Comparison of ENCODE assay signal across 8 mouse cellular contexts in genomic region chr11:102398007-102398825, GRCm38 (mm10). TPM values are rescaled to one million over a fixed set of nuclear protein-coding genes. Genes with fewer than 3 reads are reported as not detected.
A peak's percentile ranks its signal among the peaks of the same experiment; 100 is the strongest.
DNase-seq lines count a peak whose midpoint lies in the region; ATAC-seq and TF ChIP-seq lines count a peak whose summit lies in the region.

No protein-coding gene starts in this region.

- intact Hi-C loops in left cerebral cortex, postnatal 25 days (cut with DNase I) = loop anchor here (5.0 kb wide), 1 partner anchor 39 kb away; no protein-coding TSS in a partner anchor

- no peaks in the 10 kb centered on the region for H3K27me3 ChIP-seq in liver, adult 2 months (ENCODE audit: control insufficient read depth, insufficient read depth, low read length)
- peaks cover 75% of the 10 kb centered on the region for H3K27me3 ChIP-seq in liver, embryonic 11.5 days (replicated peaks; ENCODE audit: control insufficient read depth, insufficient read depth, low read length)

- WGBS in liver, adult 2 months = 63% methylated on average over 20 of the region's 20 CpGs
- 76% methylated on average over 20 of the region's 20 CpGs for WGBS in liver, embryonic 11.5 days

- no peak overlapping the region for H3K9ac ChIP-seq in liver, adult 2 months (ENCODE audit: low read depth, low read length)
- no peak overlapping the region for H3K9ac ChIP-seq in liver, embryonic 11.5 days (ENCODE audit: low read depth, low read length)

- no peak overlapping the region for H3K4me2 ChIP-seq in liver, embryonic 11.5 days

- peak; percentile 44 for DNase-seq in adrenal gland, postnatal 14 days
- DNase-seq in adrenal gland, postnatal 36 days = no peak
- peak; percentile 88 for DNase-seq in liver, adult 2 months (ENCODE audit: extremely low read depth, low read depth, low spot score)
- no peak for DNase-seq in liver, embryonic 11.5 days (ENCODE audit: low spot score)
- peak; percentile 68 for DNase-seq in cerebellum, adult 8-10 months
- peak; percentile 51 to 70 for DNase-seq in left cerebral cortex, postnatal 25 days (ENCODE audit: low spot score in 2 of 2)
- no peak for DNase-seq in ovary, postnatal 36 days (ENCODE audit: low spot score)

- no peaks in the 10 kb centered on the region for H3K9me3 ChIP-seq in liver, embryonic 11.5 days (ENCODE audit: control insufficient read depth, low read length)

- ATAC-seq in liver, embryonic 11.5 days (replicated peaks; ENCODE audit: low FRiP score) = no peak
- ATAC-seq in CD4-positive, CD25-positive, alpha-beta regulatory T cell, adult 4 months = no peak

- TF ChIP-seq CTCF in liver, adult 2 months (IDR thresholded peaks at IDR 0.05; ENCODE audit: low read depth, low read length) = no peak

- H3K4me1 ChIP-seq in liver, adult 2 months (ENCODE audit: control insufficient read depth, insufficient read depth, low read length) = peaks cover 9% of the 10 kb centered on the region
- peaks cover 5% of the 10 kb centered on the region for H3K4me1 ChIP-seq in liver, embryonic 11.5 days (replicated peaks; ENCODE audit: control insufficient read depth, insufficient read depth, low read length)

- H3K27ac ChIP-seq in liver, adult 2 months (replicated peaks; ENCODE audit: insufficient read depth, low read depth, low read length) = no peak overlapping the region
- no peak overlapping the region for H3K27ac ChIP-seq in liver, embryonic 11.5 days (ENCODE audit: low read depth, low read length)

- H3K36me3 ChIP-seq in liver, adult 2 months (ENCODE audit: control insufficient read depth, insufficient read depth, low read length) = peaks cover 8% of the 10 kb centered on the region
- peaks cover 4% of the 10 kb centered on the region for H3K36me3 ChIP-seq in liver, embryonic 11.5 days (ENCODE audit: control insufficient read depth, insufficient read depth, low read length)

- no peak for TF ChIP-seq POLR2A in liver, adult 2 months (IDR thresholded peaks at IDR 0.05; ENCODE audit: extremely low read depth, insufficient read depth, low read length)

- no peak overlapping the region for H3K4me3 ChIP-seq in liver, adult 2 months (ENCODE audit: insufficient read depth, low read depth, low read length)
- no peak overlapping the region for H3K4me3 ChIP-seq in liver, embryonic 11.5 days (ENCODE audit: low read depth, low read length)

- H3K79me2 ChIP-seq in liver, adult 2 months (ENCODE audit: control insufficient read depth, insufficient read depth, low read length) = no peaks in the 10 kb centered on the region

RNA-seq across cellular contexts. Expression of gene Rundc3a, which starts 5.0 kb away (rescaled TPM):
- total RNA-seq in adrenal gland, postnatal 14 days (2021) = 31.3 and 31.6 TPM in 2 replicates
- 10 to 100 TPM; 29.1 to 29.6 TPM for total RNA-seq in adrenal gland, postnatal 36 days (2021)
- 1.0 and 2.5 TPM in 2 replicates for total RNA-seq in liver, adult 2 months (2014; rRNA removed)
- polyA plus RNA-seq in liver, adult 2 months (2012; rRNA removed) = 1.2 and 2.1 TPM in 2 replicates
- 1.8 and 2.6 TPM in 2 replicates for polyA plus RNA-seq in liver, embryonic 11.5 days (2014; fragmentation: Nextera tagmentation; extraction: Ambion mirVana)
- 100 to 1,000 TPM; 441 to 469 TPM for total RNA-seq in left cerebral cortex, postnatal 25 days (2021)
- polyA plus RNA-seq in CD4-positive, CD25-positive, alpha-beta regulatory T cell, adult 4 months (2017; shearing (Covaris generic)) = 1 to 10 TPM; 3.3 to 3.5 TPM

RNA-seq across cellular contexts. Expression of gene Slc25a39, which starts 9.5 kb away (rescaled TPM):
- total RNA-seq in adrenal gland, postnatal 14 days (2021) = 373 and 415 TPM in 2 replicates
- 100 to 1,000 TPM; 453 to 470 TPM for total RNA-seq in adrenal gland, postnatal 36 days (2021)
- 181 and 243 TPM in 2 replicates for total RNA-seq in liver, adult 2 months (2014; rRNA removed)
- polyA plus RNA-seq in liver, adult 2 months (2012; rRNA removed) = 1,099 and 1,182 TPM in 2 replicates
- polyA plus RNA-seq in liver, embryonic 11.5 days (2014; fragmentation: Nextera tagmentation; extraction: Ambion mirVana) = 282 and 283 TPM in 2 replicates
- 10 to 100 TPM; 58.8 to 64.8 TPM for total RNA-seq in left cerebral cortex, postnatal 25 days (2021)
- polyA plus RNA-seq in CD4-positive, CD25-positive, alpha-beta regulatory T cell, adult 4 months (2017; shearing (Covaris generic)) = 10 to 100 TPM; 44.0 to 44.2 TPM

RNA-seq across cellular contexts. Expression of gene Grn, which starts 31.9 kb away (rescaled TPM):
- total RNA-seq in adrenal gland, postnatal 14 days (2021) = 180 and 194 TPM in 2 replicates
- 100 to 1,000 TPM; 181 to 214 TPM for total RNA-seq in adrenal gland, postnatal 36 days (2021)
- total RNA-seq in liver, adult 2 months (2014; rRNA removed) = 53.7 and 88.7 TPM in 2 replicates
- 155 and 176 TPM in 2 replicates for polyA plus RNA-seq in liver, adult 2 months (2012; rRNA removed)
- 68.1 and 69.5 TPM in 2 replicates for polyA plus RNA-seq in liver, embryonic 11.5 days (2014; fragmentation: Nextera tagmentation; extraction: Ambion mirVana)
- 10 to 100 TPM; 58.3 to 71.3 TPM for total RNA-seq in left cerebral cortex, postnatal 25 days (2021)
- 10 to 100 TPM; 23.3 to 51.4 TPM for polyA plus RNA-seq in CD4-positive, CD25-positive, alpha-beta regulatory T cell, adult 4 months (2017; shearing (Covaris generic))

RNA-seq across cellular contexts. Expression of gene Slc4a1, which starts 32.2 kb away (rescaled TPM):
- total RNA-seq in adrenal gland, postnatal 14 days (2021) = 17.5 and 72.4 TPM in 2 replicates
- 1 to 10 TPM in 1 of 2 experiments, under 1 TPM in 1; 0.56 to 1.8 TPM for total RNA-seq in adrenal gland, postnatal 36 days (2021)
- total RNA-seq in liver, adult 2 months (2014; rRNA removed) = 0.07 and 0.65 TPM in 2 replicates
- 0.07 and 0.10 TPM in 2 replicates for polyA plus RNA-seq in liver, adult 2 months (2012; rRNA removed)
- polyA plus RNA-seq in liver, embryonic 11.5 days (2014; fragmentation: Nextera tagmentation; extraction: Ambion mirVana) = 191 and 229 TPM in 2 replicates
- under 1 TPM; 0.62 to 0.73 TPM for total RNA-seq in left cerebral cortex, postnatal 25 days (2021)
- not detected for polyA plus RNA-seq in CD4-positive, CD25-positive, alpha-beta regulatory T cell, adult 4 months (2017; shearing (Covaris generic))

RNA-seq across cellular contexts. Expression of gene Fam171a2, which starts 49.3 kb away (rescaled TPM):
- total RNA-seq in adrenal gland, postnatal 14 days (2021) = 8.2 and 9.6 TPM in 2 replicates
- total RNA-seq in adrenal gland, postnatal 36 days (2021) = 1 to 10 TPM; 5.8 to 6.1 TPM
- total RNA-seq in liver, adult 2 months (2014; rRNA removed) = 0.81 and 1.0 TPM in 2 replicates
- 1.4 and 1.8 TPM in 2 replicates for polyA plus RNA-seq in liver, adult 2 months (2012; rRNA removed)
- 1.8 and 2.0 TPM in 2 replicates for polyA plus RNA-seq in liver, embryonic 11.5 days (2014; fragmentation: Nextera tagmentation; extraction: Ambion mirVana)
- total RNA-seq in left cerebral cortex, postnatal 25 days (2021) = 100 to 1,000 TPM; 108 to 120 TPM
- not detected for polyA plus RNA-seq in CD4-positive, CD25-positive, alpha-beta regulatory T cell, adult 4 months (2017; shearing (Covaris generic))

Comparison
In these comparisons a context has a peak if more than half of its experiments do, and no peak if none do; other contexts are left out.
1. DNase-seq: peak in adrenal gland, postnatal 14 days (single experiment), liver, adult 2 months (single experiment), cerebellum, adult 8-10 months (single experiment) and left cerebral cortex, postnatal 25 days (2 of 2); none in adrenal gland, postnatal 36 days (0 of 2), liver, embryonic 11.5 days (single experiment) and ovary, postnatal 36 days (single experiment).